Mouse (Mus musculus): ENCODE data around the gene Zfp763. TPM values are rescaled to one million over a fixed set of nuclear protein-coding genes. Genes with fewer than 3 reads are reported as not detected.

Gene Zfp763
- polyA plus RNA-seq, 1 experiment from 2014 or later = 6.0 TPM

DNA sequence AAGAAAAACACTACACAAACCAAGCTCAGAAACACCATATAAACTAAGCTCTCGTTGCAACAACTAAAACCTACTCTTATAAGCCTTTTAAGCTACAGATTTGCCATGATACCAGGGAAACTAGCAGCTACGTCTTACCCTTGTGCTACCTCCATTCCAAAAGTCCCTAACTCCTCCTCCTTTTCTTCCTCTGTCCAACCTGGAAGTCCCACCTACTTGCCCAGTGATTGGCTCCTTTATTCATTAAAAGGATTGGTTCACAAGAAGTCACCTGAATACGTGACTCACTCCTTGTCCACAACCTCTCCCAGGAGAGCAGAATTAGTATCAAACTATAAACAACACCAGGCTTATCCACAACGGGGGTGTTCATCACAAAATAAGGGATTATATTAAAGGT lies 46.9 kb downstream of the Zfp763 start:
- WGBS = 75% methylated on average over 4 of the region's 4 CpGs
- Histone ChIP-seq H3K4me2 (no peak overlapping the region), H3K4me1 (replicated peaks) (no peaks in the 10 kb centered on the region), H3K27me3 (no peaks in the 10 kb centered on the region), H3K9ac (no peak overlapping the region), H3K4me3 (no peak overlapping the region), H3K27ac (no peak overlapping the region), H3K36me3 (no peaks in the 10 kb centered on the region), H3K9me3 (replicated peaks) (no peaks in the 10 kb centered on the region)
- ATAC-seq (replicated peaks; ENCODE audit: insufficient number of reproducible peaks, insufficient read depth, low FRiP score, low read depth) = no peak

DNA sequence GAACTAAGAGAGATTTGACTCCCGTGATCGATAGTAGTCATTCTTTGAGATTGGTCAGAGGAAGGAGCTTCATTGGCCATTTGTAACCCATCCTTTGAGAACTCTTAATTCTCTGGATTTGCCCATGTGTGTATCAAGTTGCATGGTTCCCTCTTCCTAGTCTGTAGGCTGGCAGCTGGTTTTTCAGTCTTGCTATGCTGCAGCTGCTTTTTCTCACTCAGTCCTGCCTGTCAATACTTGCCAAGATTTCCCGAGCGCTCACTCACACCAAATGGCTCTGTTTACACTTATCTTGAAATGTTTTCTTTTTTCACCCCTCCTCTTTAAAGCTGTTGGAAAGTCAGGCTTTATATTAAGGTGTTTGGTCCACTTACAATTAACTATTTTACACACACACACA lies 51.8 kb downstream of the Zfp763 start:
- Histone ChIP-seq H3K4me3 (no peak overlapping the region), H3K4me1 (replicated peaks) (no peaks in the 10 kb centered on the region), H3K27ac (no peak overlapping the region), H3K9ac (no peak overlapping the region), H3K4me2 (no peak overlapping the region), H3K36me3 (peaks cover 31% of the 10 kb centered on the region), H3K27me3 (no peaks in the 10 kb centered on the region), H3K9me3 (replicated peaks) (no peaks in the 10 kb centered on the region; the same call in 1 of the 2 replicates)
- no peak for ATAC-seq (replicated peaks; ENCODE audit: insufficient number of reproducible peaks, insufficient read depth, low FRiP score, low read depth)
- 67% methylated on average over 4 of the region's 4 CpGs for WGBS

Other genes starting within 250 kb of the Zfp763 start
- gene Zfp871, start 245.1 kb downstream of the Zfp763 start, polyA plus RNA-seq (2015; fragmentation: Nextera tagmentation; extraction: Ambion mirVana) = 18.1 and 20.5 TPM in 2 replicates
- gene Zfp811, start 223.5 kb downstream of the Zfp763 start, polyA plus RNA-seq (2015; fragmentation: Nextera tagmentation; extraction: Ambion mirVana) = 1.1 and 1.3 TPM in 2 replicates
- 6.2 and 8.2 TPM in 2 replicates for gene Zfp799, start 203.1 kb downstream of the Zfp763 start, polyA plus RNA-seq (2015; fragmentation: Nextera tagmentation; extraction: Ambion mirVana)
- 4.5 and 5.5 TPM in 2 replicates for gene Zfp870, start 141.8 kb downstream of the Zfp763 start, polyA plus RNA-seq (2015; fragmentation: Nextera tagmentation; extraction: Ambion mirVana)
- not detected in 2 replicates for gene Cyp4f14, start 116.1 kb downstream of the Zfp763 start, polyA plus RNA-seq (2015; fragmentation: Nextera tagmentation; extraction: Ambion mirVana)
- gene Cyp4f13, start 86.0 kb downstream of the Zfp763 start, polyA plus RNA-seq (2015; fragmentation: Nextera tagmentation; extraction: Ambion mirVana) = 10.0 and 11.6 TPM in 2 replicates
- gene Zfp472, start 67.6 kb downstream of the Zfp763 start, polyA plus RNA-seq (2015; fragmentation: Nextera tagmentation; extraction: Ambion mirVana) = 4.9 and 7.4 TPM in 2 replicates
- 6.7 and 8.9 TPM in 2 replicates for gene Zfp952, start 40.3 kb downstream of the Zfp763 start, polyA plus RNA-seq (2015; fragmentation: Nextera tagmentation; extraction: Ambion mirVana)
- gene 4921501E09Rik, start 34.7 kb upstream of the Zfp763 start, polyA plus RNA-seq (2015; fragmentation: Nextera tagmentation; extraction: Ambion mirVana) = not detected in 2 replicates
- gene Zfp563, start 55.9 kb upstream of the Zfp763 start, polyA plus RNA-seq (2015; fragmentation: Nextera tagmentation; extraction: Ambion mirVana) = 4.5 and 4.7 TPM in 2 replicates
- gene Morc2b, start 106.3 kb upstream of the Zfp763 start, polyA plus RNA-seq (2015; fragmentation: Nextera tagmentation; extraction: Ambion mirVana) = not detected in 2 replicates
- gene Olfr55, start 135.0 kb upstream of the Zfp763 start, polyA plus RNA-seq (2015; fragmentation: Nextera tagmentation; extraction: Ambion mirVana) = not detected in 2 replicates
- gene Olfr239, start 157.9 kb upstream of the Zfp763 start, polyA plus RNA-seq (2015; fragmentation: Nextera tagmentation; extraction: Ambion mirVana) = not detected in 2 replicates
- not detected in 2 replicates for gene Olfr1564, start 188.3 kb upstream of the Zfp763 start, polyA plus RNA-seq (2015; fragmentation: Nextera tagmentation; extraction: Ambion mirVana)
- 12.6 and 13.2 TPM in 2 replicates for gene Zfp955a, start 221.7 kb upstream of the Zfp763 start, polyA plus RNA-seq (2015; fragmentation: Nextera tagmentation; extraction: Ambion mirVana)
- 0.01 TPM in 1 of 2 replicates, not detected in the other for gene Olfr63, start 231.3 kb upstream of the Zfp763 start, polyA plus RNA-seq (2015; fragmentation: Nextera tagmentation; extraction: Ambion mirVana)

Data from heart, embryonic 15.5 days (tissue).